Mouse (Mus musculus) MEL (cell line): Measurements from ENCODE around the gene Oit3. TPM values are rescaled to one million over a fixed set of nuclear protein-coding genes. Genes with fewer than 3 reads are reported as not detected.
"Not testable (repeated sequence)": the region's sequence is repeated elsewhere in the genome, so short reads cannot be mapped to it uniquely, and the experiment has no call there.

ENCODE experiments used
- DNase-seq: peaks from one replicate; pipeline ENCODE4 v3.0.0; 2011; ENCODE audit warnings: low read depth, low spot score
- H3K27ac ChIP-seq: 2 replicates; pipeline ENCODE4 v1.5.1; 2012; ENCODE audit warnings: low read depth, mild to moderate bottlenecking, control low read depth, low read length, moderate library complexity; ENCODE audit not compliant: control insufficient read depth
- H3K27me3 ChIP-seq, 2 experiments: fragments of 150-350 bp in 1 of 2; sonication (generic) in 1 of 2; 2 replicates each; pipeline ENCODE4 v1.6.1; 2012; ENCODE audit warnings: low read length in 2 of 2, mild to moderate bottlenecking in 2 of 2, improper control_type of control experiment in 1 of 2, moderate library complexity in 1 of 2; ENCODE audit not compliant: insufficient read depth in 2 of 2, control insufficient read depth in 1 of 2
- H3K36me3 ChIP-seq, 2 experiments: 2 replicates each; pipeline ENCODE4 v1.6.1; 2012 to 2014; ENCODE audit warnings: low read length in 2 of 2, improper control_type of control experiment in 1 of 2, inconsistent platforms in 1 of 2, mild to moderate bottlenecking in 1 of 2; ENCODE audit not compliant: insufficient read depth in 2 of 2, control insufficient read depth in 1 of 2
- H3K4me1 ChIP-seq, 2 experiments: fragments of 150-350 bp in 1 of 2; sonication (generic) in 1 of 2; 2 replicates each; pipeline ENCODE4 v1.6.1; 2012; ENCODE audit warnings: low read length in 2 of 2, improper control_type of control experiment in 1 of 2, mild to moderate bottlenecking in 1 of 2; ENCODE audit not compliant: insufficient read depth in 2 of 2, control insufficient read depth in 1 of 2
- H3K4me3 ChIP-seq, 2 experiments: fragments of 150-350 bp in 1 of 2; sonication (generic) in 1 of 2; 2 replicates each; pipeline ENCODE4 v1.5.1; 2012; ENCODE audit warnings: low read depth in 2 of 2, low read length in 2 of 2, mild to moderate bottlenecking in 2 of 2, moderate library complexity in 2 of 2, control low read depth in 1 of 2, improper control_type of control experiment in 1 of 2; ENCODE audit not compliant: control insufficient read depth in 1 of 2, insufficient read depth in 1 of 2
- H3K79me2 ChIP-seq: 2 replicates; pipeline ENCODE4 v1.6.1; 2012; ENCODE audit warnings: mild to moderate bottlenecking, low read length, moderate library complexity; ENCODE audit not compliant: control insufficient read depth, poor library complexity, insufficient read depth
- H3K9ac ChIP-seq: 2 replicates; pipeline ENCODE4 v1.6.1; 2012; ENCODE audit warnings: low read depth, mild to moderate bottlenecking, control low read depth, low read length, moderate library complexity; ENCODE audit not compliant: control insufficient read depth, poor library complexity, severe bottlenecking
- H3K9me3 ChIP-seq: fragments of 150-350 bp; sonication (generic); replicated peaks from 2 replicates; pipeline ENCODE4 v1.6.1; 2012; ENCODE audit warnings: mild to moderate bottlenecking, low read length, improper control_type of control experiment, moderate library complexity; ENCODE audit not compliant: insufficient read depth
- BHLHE40 ChIP-seq: IDR thresholded peaks from 2 replicates; pipeline ENCODE4 v1.6.1; 2012; ENCODE audit warnings: low read depth, mild to moderate bottlenecking, inconsistent platforms, low read length, improper control_type of control experiment, borderline replicate concordance
- CTCF ChIP-seq, 3 experiments: IDR thresholded peaks in 2 of 3; conservative IDR thresholded peaks in 1 of 3; 2 replicates each; pipeline ENCODE4 v1.5.1; 2011 to 2012; ENCODE audit warnings: low read length in 3 of 3, low read depth in 2 of 3, mild to moderate bottlenecking in 2 of 3, improper control_type of control experiment in 1 of 3, inconsistent platforms in 1 of 3, mixed read lengths in 1 of 3, moderate library complexity in 1 of 3; ENCODE audit not compliant: control insufficient read depth in 1 of 3, insufficient read depth in 1 of 3, poor library complexity in 1 of 3, severe bottlenecking in 1 of 3
- E2F4 ChIP-seq: IDR thresholded peaks from 2 replicates; pipeline ENCODE4 v1.6.1; 2011; ENCODE audit warnings: low read depth, low read length, improper control_type of control experiment, borderline replicate concordance
- ELF1 ChIP-seq: IDR thresholded peaks from 2 replicates; pipeline ENCODE4 v1.6.1; 2014; ENCODE audit warnings: low read depth, mild to moderate bottlenecking, inconsistent platforms, low read length, improper control_type of control experiment, moderate library complexity
- ETS1 ChIP-seq: IDR thresholded peaks from 2 replicates; pipeline ENCODE4 v1.6.1; 2012; ENCODE audit warnings: low read depth, mild to moderate bottlenecking, inconsistent platforms, low read length, improper control_type of control experiment, moderate library complexity
- GABPA ChIP-seq: IDR thresholded peaks from 2 replicates; pipeline ENCODE4 v1.6.1; 2012; ENCODE audit warnings: low read depth, mild to moderate bottlenecking, inconsistent platforms, low read length, improper control_type of control experiment, moderate library complexity
- HCFC1 ChIP-seq: IDR thresholded peaks from 2 replicates; pipeline ENCODE4 v1.6.1; 2012; ENCODE audit warnings: low read depth, mild to moderate bottlenecking, inconsistent platforms, low read length, improper control_type of control experiment, moderate library complexity
- JUND ChIP-seq: IDR thresholded peaks from 2 replicates; pipeline ENCODE4 v1.6.1; 2011; ENCODE audit warnings: low read depth, mild to moderate bottlenecking, improper control_type of control experiment, low read length
- MEF2A ChIP-seq: IDR thresholded peaks from 2 replicates; pipeline ENCODE4 v1.6.1; 2014; ENCODE audit warnings: low read depth, mild to moderate bottlenecking, inconsistent platforms, low read length, improper control_type of control experiment; ENCODE audit not compliant: poor library complexity, insufficient replicate concordance, severe bottlenecking; ENCODE audit errors: extremely low read depth
- MXI1 ChIP-seq: IDR thresholded peaks from 2 replicates; pipeline ENCODE4 v1.6.1; 2011; ENCODE audit warnings: mild to moderate bottlenecking, low read depth, low read length, improper control_type of control experiment
- MYC ChIP-seq: IDR thresholded peaks from 2 replicates; pipeline ENCODE4 v1.6.1; 2011; ENCODE audit warnings: low read depth, mild to moderate bottlenecking, low read length, improper control_type of control experiment, moderate library complexity
- NELFE ChIP-seq: IDR thresholded peaks from 2 replicates; pipeline ENCODE4 v1.6.1; 2011; ENCODE audit warnings: low read depth, low read length, improper control_type of control experiment
- NRF1 ChIP-seq: IDR thresholded peaks from 2 replicates; pipeline ENCODE4 v1.6.1; 2014; ENCODE audit warnings: low read depth, mild to moderate bottlenecking, inconsistent platforms, low read length, improper control_type of control experiment, moderate library complexity; ENCODE audit not compliant: poor library complexity, insufficient read depth, severe bottlenecking
- POLR2A ChIP-seq, 2 experiments: IDR thresholded peaks; 2 replicates each; pipeline ENCODE4 v1.6.1; 2011 to 2012; ENCODE audit warnings: low read length in 2 of 2, mild to moderate bottlenecking in 2 of 2, control low read depth in 1 of 2, improper control_type of control experiment in 1 of 2, low read depth in 1 of 2, moderate library complexity in 1 of 2; ENCODE audit not compliant: control insufficient read depth in 1 of 2, insufficient read depth in 1 of 2, poor library complexity in 1 of 2
- POLR2AphosphoS2 ChIP-seq: IDR thresholded peaks from 2 replicates; pipeline ENCODE4 v1.6.1; 2011; ENCODE audit warnings: low read length, improper control_type of control experiment
- POLR2AphosphoS5 ChIP-seq: IDR thresholded peaks from 2 replicates; pipeline ENCODE4 v1.6.1; 2012; ENCODE audit warnings: low read depth, borderline replicate concordance, mild to moderate bottlenecking, inconsistent platforms, low read length, moderate library complexity, mixed read lengths
- RAD21 ChIP-seq: IDR thresholded peaks from 2 replicates; pipeline ENCODE4 v1.6.1; 2011; ENCODE audit warnings: mild to moderate bottlenecking, low read depth, low read length, improper control_type of control experiment
- RCOR1 ChIP-seq: IDR thresholded peaks from 2 replicates; pipeline ENCODE4 v1.6.1; 2012; ENCODE audit warnings: low read depth, mild to moderate bottlenecking, inconsistent platforms, low read length, improper control_type of control experiment
- SIN3A ChIP-seq: IDR thresholded peaks from 2 replicates; pipeline ENCODE4 v1.6.1; 2012; ENCODE audit warnings: low read length, improper control_type of control experiment, inconsistent platforms
- SMC3 ChIP-seq: IDR thresholded peaks from 2 replicates; pipeline ENCODE4 v1.6.1; 2011; ENCODE audit warnings: low read depth, low read length, improper control_type of control experiment
- TBP ChIP-seq: IDR thresholded peaks from 2 replicates; pipeline ENCODE4 v1.8.0; 2011; ENCODE audit warnings: low read depth, low read length, improper control_type of control experiment
- TCF12 ChIP-seq: IDR thresholded peaks from 2 replicates; pipeline ENCODE4 v1.6.1; 2014; ENCODE audit warnings: low read depth, mild to moderate bottlenecking, inconsistent platforms, low read length, improper control_type of control experiment, moderate library complexity
- USF2 ChIP-seq, 2 experiments: IDR thresholded peaks; 2 replicates each; pipeline ENCODE4 v1.6.1; 2011 to 2012; ENCODE audit warnings: improper control_type of control experiment in 2 of 2, low read length in 2 of 2, borderline replicate concordance in 1 of 2, inconsistent platforms in 1 of 2, low read depth in 1 of 2, mild to moderate bottlenecking in 1 of 2; ENCODE audit not compliant: insufficient read depth in 1 of 2
- polyA plus RNA-seq, 2 experiments: library from polyadenylated mRNA; stranded (reverse) in 1 of 2; unstranded in 1 of 2; fragments of >175 nt in 1 of 2; fragments of >200 nt in 1 of 2; gene quantifications; 2 replicates each; pipeline versions ENCODE4 v1.2.1 to v1.2.4; 2012; ENCODE audit warnings: low replicate concordance in 2 of 2, low read depth in 1 of 2; ENCODE audit not compliant: insufficient read length in 2 of 2, insufficient read depth in 1 of 2, missing spikeins in 1 of 2
- total RNA-seq: library from RNA; depleted of rRNA; stranded (reverse); fragments of 300-350 nt; gene quantifications from 2 replicates; pipeline ENCODE4 v1.2.3, GENCODE M21; 2012

Oit3 gene
- total and polyA plus RNA-seq, 3 experiments = 0.07 TPM; not detected in 2

GRCm38 (mm10) chr10:59402899-59403792 lies 38.4 kb downstream of the Oit3 start, which contains the start of gene Pla2g12b:
Pla2g12b (plus strand) TSS chr10:59403660.
- no peak within 1 kb of the TSS for H3K27ac ChIP-seq
- H3K4me1 ChIP-seq = no peaks in the 10 kb centered on the region
- H3K79me2 ChIP-seq = no peaks in the 10 kb centered on the region
- H3K27me3 ChIP-seq = peaks cover 0 to 2% of the 10 kb centered on the region in 2 experiments; a peak in 3 of 4 replicates
- DNase-seq = no peak
- no peaks in the 10 kb centered on the region for H3K9me3 ChIP-seq
- H3K36me3 ChIP-seq = no peaks in the 10 kb centered on the region
- TF ChIP-seq E2F4 (no peak), BHLHE40 (no peak), NELFE (no peak), MEF2A (no peak), POLR2AphosphoS2 (no peak), SIN3A (no peak), MXI1 (no peak), MYC (no peak), HCFC1 (no peak), RCOR1 (no peak), POLR2AphosphoS5 (no peak), ELF1 (no peak)
- H3K4me3 ChIP-seq = no peak within 1 kb of the TSS
- H3K9ac ChIP-seq = no peak within 1 kb of the TSS

- DNase-seq = not testable (repeated sequence)
Observed at GRCm38 (mm10) chr10:59395461-59395860, 46.1 kb downstream of the Oit3 start, which contains the start of gene Gm10273. Gm10273 (plus strand) TSS chr10:59395632.

GRCm38 (mm10) chr10:59391907-59392306 lies 49.7 kb downstream of the Oit3 start:
- no peaks in the 10 kb centered on the region for H3K27me3 ChIP-seq
- peaks cover 0 to 14% of the 10 kb centered on the region in 2 experiments; a peak in 3 of 4 replicates for H3K36me3 ChIP-seq
- H3K4me1 ChIP-seq = peaks cover 8 to 17% of the 10 kb centered on the region in 2 experiments
- no peak overlapping the region for H3K4me3 ChIP-seq
- H3K9ac ChIP-seq = no peak overlapping the region
- no peaks in the 10 kb centered on the region for H3K9me3 ChIP-seq
- no peak overlapping the region for H3K27ac ChIP-seq
- DNase-seq = peak; percentile 56
- H3K79me2 ChIP-seq = no peaks in the 10 kb centered on the region
- no peak for TF ChIP-seq USF2 (IDR thresholded peaks at IDR 0.05; ENCODE audit: borderline replicate concordance in 1 of 2, insufficient read depth in 1 of 2, low read depth in 1 of 2, low read length in 2 of 2)
- TF ChIP-seq GABPA = no peak
- peak; percentile 35; the same call in 1 of the 2 replicates for TF ChIP-seq ELF1
- TF ChIP-seq TCF12 = peak; percentile 63; the same call in 1 of the 2 replicates
- no peak for TF ChIP-seq POLR2AphosphoS2
- no peak for TF ChIP-seq TBP
- no peak for TF ChIP-seq JUND
- peak; percentile 71 for TF ChIP-seq ETS1
- TF ChIP-seq RCOR1 = peak; percentile 80
- TF ChIP-seq HCFC1 = no peak
- no peak for TF ChIP-seq SMC3
- no peak for TF ChIP-seq RAD21
- TF ChIP-seq NRF1 = no peak
- TF ChIP-seq POLR2A (IDR thresholded peaks at IDR 0.05; ENCODE audit: control insufficient read depth in 1 of 2, insufficient read depth in 1 of 2, low read depth in 1 of 2, low read length in 2 of 2, poor library complexity in 1 of 2) = no peak
- no peak for TF ChIP-seq CTCF (IDR thresholded peaks at IDR 0.05 in 2 of 3, conservative IDR thresholded peaks at IDR 0.05 in 1 of 3; ENCODE audit: control insufficient read depth in 1 of 3, insufficient read depth in 1 of 3, low read depth in 2 of 3, low read length in 3 of 3, poor library complexity in 1 of 3, severe bottlenecking in 1 of 3)

More at GRCm38 (mm10) chr10:59395461-59395860, 46.1 kb downstream of the Oit3 start, which contains the start of gene Gm10273:
- Histone ChIP-seq H3K4me1 (peaks cover 8 to 17% of the 10 kb centered on the region in 2 experiments), H3K36me3 (peaks cover 0 to 14% of the 10 kb centered on the region in 2 experiments; a peak in 2 of 4 replicates)
- not testable (repeated sequence) for H3K79me2 ChIP-seq, H3K4me3 ChIP-seq, H3K27me3 ChIP-seq, H3K9me3 ChIP-seq, H3K27ac ChIP-seq, H3K9ac ChIP-seq
